Mouse (Mus musculus) embryo, embryonic 11 days (tissue): ENCODE measurements around the gene Pi4kb.
A peak's percentile ranks its signal among the peaks of the same experiment; 100 is the strongest.
"Not testable (repeated sequence)": the region's sequence is repeated elsewhere in the genome, so short reads cannot be mapped to it uniquely, and the experiment has no call there.

Experiments
- DNase-seq: peaks from one replicate; pipeline ENCODE4 v3.0.0-alpha.2; 2015

Gene Pi4kb

DNA sequence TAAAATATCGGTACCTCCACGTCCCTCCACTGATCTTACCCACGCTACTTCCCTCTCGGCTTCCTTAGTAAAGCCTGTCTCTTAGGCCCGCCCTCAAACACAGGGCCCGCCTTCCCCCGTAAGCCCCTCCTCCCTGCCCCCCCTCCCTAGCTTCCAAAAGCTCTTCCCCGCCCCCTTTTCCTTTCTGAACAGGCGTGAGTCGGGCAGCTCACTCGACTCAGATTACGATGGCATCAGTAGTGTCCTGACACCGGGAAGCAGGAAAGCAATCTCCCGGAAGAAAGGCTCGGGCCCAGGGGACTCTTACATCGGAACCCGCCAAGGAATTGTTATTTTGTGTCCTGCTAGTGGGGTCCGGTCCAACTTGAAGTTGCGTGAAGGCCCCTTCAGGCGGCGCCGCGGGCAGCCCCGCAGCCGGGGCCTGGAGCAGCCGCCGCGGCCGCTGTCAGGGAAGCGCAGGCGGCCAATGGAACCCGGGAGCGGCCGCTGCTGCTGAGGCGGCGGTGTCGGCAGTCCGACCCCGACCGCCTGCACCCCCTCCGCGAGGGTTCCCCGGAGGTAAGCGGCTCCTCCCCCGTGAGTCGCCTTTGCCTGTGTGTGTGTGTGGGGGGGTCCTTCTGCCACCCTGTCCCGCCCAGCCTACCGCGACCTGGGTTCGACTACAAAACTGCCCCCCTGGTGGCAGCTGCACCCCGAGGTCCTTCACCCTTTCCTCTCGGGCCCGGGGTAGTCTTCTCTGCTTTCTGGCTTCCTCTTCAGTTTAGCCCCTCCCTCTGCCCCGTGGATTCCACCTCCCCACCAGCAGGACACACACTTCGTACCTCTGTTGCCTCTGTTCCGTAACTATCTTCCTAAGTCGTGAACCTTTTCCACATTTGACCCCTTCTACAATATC, at the start of gene Pi4kb:
Gene Pi4kb, plus strand, starts transcription at position 204 of the 895 bp plus-strand sequence.
- DNase-seq = peak; percentile 97

DNA sequence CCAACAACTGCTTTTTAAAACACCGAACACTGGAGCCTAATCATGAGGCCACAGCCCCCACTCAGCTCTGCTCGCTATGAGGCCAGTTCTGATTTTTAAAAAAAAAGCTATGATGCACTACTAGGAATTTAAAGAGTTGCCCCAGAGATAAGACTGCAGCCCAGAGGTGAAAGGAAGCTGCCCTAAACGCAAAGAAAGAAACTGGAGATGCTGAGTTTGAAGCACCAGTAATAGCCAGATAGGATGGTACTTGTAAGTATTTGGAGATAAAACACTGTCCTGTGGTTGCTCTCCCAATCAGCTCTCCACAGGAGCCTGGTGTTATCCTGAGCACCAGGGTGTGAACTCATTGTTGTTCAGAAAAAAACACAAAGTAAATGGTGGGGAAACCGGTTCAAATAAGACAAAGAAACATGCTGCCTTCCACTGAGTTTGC, 48.2 kb upstream of the Pi4kb start:
- not testable (repeated sequence) for DNase-seq

GRCm38 (mm10) chr3:94928979-94929378, 45.6 kb upstream of the Pi4kb start:
- not testable (repeated sequence) for DNase-seq

GRCm38 (mm10) chr3:94930386-94931266, 43.9 kb upstream of the Pi4kb start:
- DNase-seq = not testable (repeated sequence)

DNA sequence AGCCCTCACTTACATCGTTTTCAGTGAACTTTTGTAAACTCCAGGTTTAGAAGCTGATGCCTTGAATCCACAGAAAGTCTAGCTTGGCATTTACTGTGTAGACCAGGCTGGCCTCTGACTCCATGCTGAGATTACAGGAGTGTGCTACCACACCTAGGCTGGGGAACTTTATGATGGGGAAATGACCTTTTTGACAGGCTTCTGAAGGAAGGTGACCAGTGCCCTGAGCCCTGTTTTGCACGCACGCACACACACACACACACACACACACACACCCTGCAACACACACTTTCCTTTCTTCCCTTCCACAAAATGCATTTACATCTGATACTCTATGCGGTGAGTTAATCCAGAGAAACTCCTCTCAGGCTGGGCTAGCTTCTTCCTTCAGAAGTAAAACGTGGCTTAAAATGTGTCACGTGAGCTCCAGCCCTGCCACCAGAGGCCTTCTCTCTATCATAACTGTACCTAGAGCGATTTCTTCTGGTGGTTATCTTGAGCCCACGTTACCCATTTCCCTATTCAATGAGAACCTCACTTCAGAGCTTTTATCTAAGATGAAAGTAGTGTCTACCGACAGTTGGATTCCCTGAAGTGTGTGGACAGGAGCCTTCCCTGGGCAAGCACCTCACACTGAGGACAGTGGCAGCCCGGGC, 43.0 kb upstream of the Pi4kb start:
- not testable (repeated sequence) for DNase-seq

- not testable (repeated sequence) for DNase-seq
These were observed 42.3 kb upstream of the Pi4kb start for GRCm38 (mm10) chr3:94932279-94932678.

DNA sequence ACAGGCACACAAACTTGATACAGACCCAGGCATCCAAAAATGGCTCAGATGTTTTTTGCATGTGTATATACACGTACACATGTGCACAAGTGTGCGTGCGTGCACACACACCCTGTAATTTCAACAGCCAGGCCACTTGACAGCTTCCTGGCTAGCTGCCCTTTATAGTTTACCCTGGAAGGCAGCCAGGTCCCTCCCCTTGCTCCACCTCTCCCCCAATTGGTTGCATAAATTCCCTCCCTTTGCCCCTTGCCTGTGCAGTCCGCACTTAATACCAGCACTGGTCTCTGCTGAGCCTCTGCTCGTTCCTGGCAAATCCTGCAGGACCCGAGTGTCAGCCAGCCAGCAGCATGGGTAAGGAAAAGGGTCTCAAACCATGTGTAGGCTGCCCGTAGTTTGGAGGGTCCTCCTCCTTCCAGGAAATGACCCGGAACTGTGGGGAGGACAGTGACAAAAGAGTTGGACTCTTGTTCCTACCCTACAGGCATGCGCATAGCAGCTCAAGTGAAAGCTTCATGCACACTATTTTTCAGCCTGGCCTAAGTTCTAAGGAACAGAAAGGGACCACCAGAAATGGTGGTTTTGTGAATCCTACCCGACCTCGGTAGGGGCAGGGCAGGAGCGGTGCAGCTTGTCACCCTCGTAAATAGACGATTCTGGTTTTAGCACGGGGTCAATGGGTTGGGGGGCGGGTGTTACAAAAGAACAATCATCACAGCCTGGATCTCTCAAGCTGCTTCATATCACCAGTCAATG, 41.5 kb upstream of the Pi4kb start, which contains the start of gene Selenbp1:
Gene Selenbp1, plus strand, starts transcription at position 248 of the 756 bp plus-strand sequence.
- DNase-seq = peak; percentile 62

GRCm38 (mm10) chr3:94933604-94934003, 40.9 kb upstream of the Pi4kb start:
- DNase-seq = not testable (repeated sequence)

GRCm38 (mm10) chr3:94934564-94934963, 40.0 kb upstream of the Pi4kb start:
- not testable (repeated sequence) for DNase-seq

DNA sequence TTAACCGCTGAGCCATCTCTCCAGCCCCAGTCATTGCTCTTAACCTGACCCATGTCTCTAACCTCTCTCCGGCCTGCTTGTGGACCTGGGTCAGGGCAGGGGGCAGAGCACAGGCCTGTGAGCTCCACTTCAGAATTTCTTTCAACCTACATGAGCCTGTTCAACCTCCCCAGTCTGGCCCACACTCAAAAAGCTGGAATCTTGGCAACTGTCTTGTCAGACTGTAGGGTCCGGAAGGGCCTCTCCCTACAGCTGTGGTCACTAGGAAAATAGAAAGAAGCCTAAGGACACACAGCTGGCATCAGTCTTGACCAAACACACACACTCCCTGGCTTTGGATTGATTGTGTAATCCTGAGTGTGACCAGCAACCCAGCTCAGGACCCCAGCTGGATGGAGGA, 39.2 kb upstream of the Pi4kb start:
- DNase-seq = not testable (repeated sequence)

- not testable (repeated sequence) for DNase-seq
These were observed 38.4 kb upstream of the Pi4kb start for GRCm38 (mm10) chr3:94936147-94936546.

DNA sequence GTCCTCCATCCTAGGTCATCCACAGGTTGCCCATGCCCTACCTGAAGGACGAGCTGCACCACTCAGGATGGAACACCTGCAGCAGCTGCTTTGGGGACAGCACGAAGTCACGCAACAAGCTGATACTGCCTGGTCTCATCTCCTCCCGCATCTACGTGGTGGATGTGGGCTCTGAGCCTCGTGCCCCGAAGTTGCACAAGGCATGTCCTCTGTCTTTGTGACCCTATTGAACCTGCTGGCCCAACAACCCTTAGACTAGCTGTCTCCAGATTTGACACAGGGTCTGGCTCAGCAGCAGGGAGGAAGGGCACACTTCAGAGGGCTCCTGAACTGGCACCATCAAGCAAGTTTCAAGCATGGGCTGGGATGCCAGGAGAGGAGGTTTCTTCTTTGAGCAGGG, 37.3 kb upstream of the Pi4kb start:
- not testable (repeated sequence) for DNase-seq

- not testable (repeated sequence) for DNase-seq
These were observed 34.5 kb upstream of the Pi4kb start for GRCm38 (mm10) chr3:94940033-94940432.

GRCm38 (mm10) chr3:94942211-94942967, 32.1 kb upstream of the Pi4kb start:
- not testable (repeated sequence) for DNase-seq

DNA sequence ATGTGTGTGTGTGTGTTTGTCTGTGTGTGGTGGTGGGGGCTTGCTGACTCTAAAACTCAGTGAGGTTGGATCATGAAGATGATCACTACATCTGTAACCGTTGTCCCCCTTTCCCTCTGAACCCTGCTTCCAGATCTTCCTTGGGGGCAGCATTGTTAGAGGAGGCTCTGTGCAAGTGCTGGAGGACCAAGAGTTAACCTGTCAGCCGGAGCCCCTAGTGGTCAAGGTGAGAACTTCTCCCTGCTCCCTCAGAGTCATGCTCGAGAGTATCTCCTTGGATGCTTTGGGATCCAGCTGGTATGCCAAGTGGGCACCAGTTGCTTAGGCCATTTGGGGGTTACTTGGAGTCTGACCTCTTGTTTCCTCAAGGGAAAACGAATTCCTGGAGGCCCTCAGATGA, 30.8 kb upstream of the Pi4kb start:
- not testable (repeated sequence) for DNase-seq

DNA sequence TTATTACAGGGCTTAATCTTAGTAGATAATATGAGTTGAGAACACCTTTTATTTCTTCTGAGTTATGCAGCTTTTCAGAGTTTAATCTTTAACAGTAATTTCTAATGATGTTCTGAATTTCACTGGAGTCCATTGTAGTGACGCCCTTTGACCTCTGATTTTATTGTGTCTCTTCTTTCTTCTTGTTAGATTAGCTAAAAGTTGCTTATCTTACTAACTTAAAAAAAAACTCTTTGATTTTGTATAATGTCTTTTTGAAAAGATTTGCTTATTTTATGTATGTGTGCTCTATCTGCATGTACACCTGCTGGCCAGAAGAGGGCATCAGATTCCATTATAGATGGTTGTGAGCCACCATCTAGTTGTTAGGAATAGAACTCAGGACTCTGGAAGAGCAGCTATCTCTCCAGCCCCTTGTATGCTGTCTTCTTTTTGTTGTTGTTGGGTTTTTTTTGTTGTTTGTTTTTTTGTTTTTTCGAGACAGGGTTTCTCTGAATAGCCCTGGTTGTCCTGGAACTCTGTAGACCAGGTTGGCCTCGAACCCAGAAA, 26.4 kb upstream of the Pi4kb start:
- no peak for DNase-seq

DNA sequence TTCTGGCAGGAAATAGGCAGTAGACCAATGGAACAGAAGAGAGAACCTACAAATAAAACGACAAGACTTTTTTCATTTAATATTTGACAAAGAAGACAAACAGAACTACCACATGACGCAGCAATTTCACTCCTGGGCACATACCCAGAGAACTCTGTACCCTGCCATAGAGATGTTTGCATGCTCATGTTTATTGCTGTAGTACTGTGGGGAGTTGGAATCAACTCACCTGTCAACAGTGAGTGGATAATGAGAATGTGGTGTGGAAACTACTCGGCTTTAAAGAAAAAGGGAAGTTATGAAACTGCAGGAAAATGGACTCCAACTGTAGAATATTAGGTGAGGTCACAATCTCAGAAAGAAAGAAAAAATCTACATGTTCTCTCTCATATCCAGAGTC, 24.9 kb upstream of the Pi4kb start:
- no peak for DNase-seq

DNA sequence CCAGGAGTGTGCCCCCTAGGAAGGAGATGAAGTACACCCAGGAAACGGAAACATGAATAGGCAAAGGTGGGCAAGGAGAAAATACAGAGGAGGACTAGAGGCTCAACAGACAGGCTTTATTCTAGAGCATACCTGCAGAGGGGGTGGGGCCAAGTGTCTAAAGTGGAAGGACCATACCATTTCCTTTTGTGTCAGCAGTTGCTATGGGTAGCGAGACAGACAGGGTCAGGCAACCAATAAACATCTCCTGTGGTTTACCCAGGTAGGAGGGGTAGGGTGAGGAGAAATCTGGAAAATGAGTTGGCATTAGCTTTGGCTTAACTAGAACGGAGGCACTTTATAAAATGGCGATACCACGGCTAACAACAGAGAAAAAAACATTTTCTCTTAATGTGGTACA, 21.7 kb upstream of the Pi4kb start:
- DNase-seq = peak; percentile 26

DNA sequence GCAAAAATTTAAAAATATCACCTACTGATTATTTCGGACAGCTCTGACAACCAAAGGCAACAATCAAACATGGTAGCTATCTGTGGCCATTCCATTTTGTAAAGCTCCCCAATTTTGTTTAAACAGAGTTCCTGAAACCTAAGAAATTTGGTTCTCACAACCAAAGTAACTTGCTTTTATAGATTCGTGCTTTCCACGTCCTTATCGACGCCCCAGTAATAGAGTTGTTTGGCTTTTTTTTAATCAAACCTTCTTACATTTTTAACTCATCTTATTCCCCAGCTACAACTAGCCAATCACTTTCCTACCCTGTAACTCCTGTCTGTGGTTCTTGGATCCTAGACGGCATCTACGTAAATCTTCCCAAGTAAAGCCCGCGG, 21.2 kb upstream of the Pi4kb start:
- no peak for DNase-seq

DNA sequence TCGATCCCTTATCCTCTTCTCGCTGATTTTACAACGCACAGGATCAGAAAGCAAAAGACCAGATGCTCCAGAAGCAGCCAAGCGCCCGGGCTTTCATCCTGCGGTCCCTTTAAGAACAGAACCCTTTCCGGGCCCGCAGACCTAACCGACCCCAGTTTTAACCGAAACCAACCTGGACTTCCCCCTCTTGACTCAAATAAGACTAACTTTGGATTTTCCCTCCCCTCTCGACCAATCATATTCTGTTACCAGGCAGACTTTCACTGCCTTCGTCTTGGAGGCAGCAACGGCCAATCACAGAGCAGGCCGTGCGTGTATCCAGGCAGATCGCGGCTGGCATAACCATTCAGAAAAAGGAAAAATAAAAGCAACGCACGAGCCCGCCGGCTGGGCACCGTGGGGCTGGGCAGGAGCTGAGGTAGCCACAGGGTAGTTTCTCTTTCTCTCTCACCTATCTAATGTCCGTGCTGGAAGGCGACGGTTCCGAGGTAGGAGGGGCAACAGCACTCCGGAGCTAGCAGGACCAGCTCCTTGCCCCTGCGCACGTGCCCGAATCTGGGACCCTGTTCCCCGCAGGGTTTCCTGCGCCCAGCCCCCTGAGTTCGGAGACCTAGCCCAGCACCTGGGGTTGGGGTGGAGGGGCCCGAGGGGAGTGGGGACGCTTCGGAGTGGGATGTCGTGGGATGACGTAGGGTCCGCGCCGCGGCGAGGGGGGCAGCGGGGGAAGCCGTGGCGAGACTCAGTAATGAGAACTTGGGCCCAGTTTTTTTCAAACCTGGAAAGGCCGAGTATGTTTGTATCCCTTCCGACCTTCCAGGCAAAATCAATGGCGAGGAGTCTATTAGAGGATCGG, 20.5 kb upstream of the Pi4kb start, which contains the start of gene Rfx5:
Gene Rfx5, plus strand, starts transcription at position 312 of the 853 bp plus-strand sequence.
- DNase-seq = peak; percentile 96
